Mouse (Mus musculus) thymus, adult 2 months (tissue): ENCODE measurements around the gene Rgs8.

Source experiments
- CTCF ChIP-seq: fragments of 200-500 bp; IDR thresholded peaks from 2 replicates; pipeline ENCODE4 v1.5.1; 2012; ENCODE audit warnings: mild to moderate bottlenecking, control low read depth, low read length, moderate library complexity, borderline replicate concordance; ENCODE audit not compliant: control insufficient read depth, poor library complexity, insufficient read depth; ENCODE audit errors: extremely low read depth
- POLR2A ChIP-seq: fragments of 200-500 bp; IDR thresholded peaks from 2 replicates; pipeline ENCODE4 v1.6.1; 2012; ENCODE audit warnings: mild to moderate bottlenecking, low read length, control low read depth, moderate library complexity; ENCODE audit not compliant: control insufficient read depth, poor library complexity, insufficient read depth; ENCODE audit errors: extremely low read depth

- TF ChIP-seq CTCF: no peak
- TF ChIP-seq POLR2A: no peak
Observed at GRCm38 (mm10) chr1:153748549-153748948, 95.7 kb downstream of the Rgs8 start.
